Mouse (Mus musculus): Measurements from ENCODE around the gene Olfr703. TPM values are rescaled to one million over a fixed set of nuclear protein-coding genes. Genes with fewer than 3 reads are reported as not detected.

Gene Olfr703
- total RNA-seq (2021): not detected
- long read RNA-seq, experiment 1: 0 reads
- long read RNA-seq, experiment 2: 0 reads

DNA sequence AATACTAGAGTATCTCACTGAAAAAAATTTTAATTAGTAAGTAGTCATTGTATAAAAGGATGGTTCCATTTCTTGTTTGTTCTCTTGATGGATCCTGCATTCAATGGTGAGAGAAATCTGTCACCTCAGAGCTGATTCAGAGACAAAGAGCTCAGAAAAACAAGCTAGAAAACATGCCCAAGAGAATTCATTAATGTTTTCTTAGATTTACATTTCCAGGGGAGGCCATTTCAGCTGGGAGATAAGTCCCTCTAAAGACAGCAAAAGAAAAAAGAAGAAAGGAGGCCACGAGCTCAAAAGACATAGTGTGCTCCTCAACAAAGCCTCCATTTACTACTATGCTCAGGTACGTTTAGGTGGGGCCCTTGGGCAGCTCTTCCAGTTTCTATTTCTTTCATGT lies at the start of gene Olfr703:
Olfr703 (plus strand) TSS at position 301 of the 400 bp plus-strand sequence.
- TF ChIP-seq CTCF (conservative IDR thresholded peaks at IDR 0.05): no peak
- H3K27ac ChIP-seq: no peak within 1 kb of the TSS
- no peak for DNase-seq (ENCODE audit: low spot score in 2 of 2)
- H3K4me3 ChIP-seq: no peak within 1 kb of the TSS

DNA sequence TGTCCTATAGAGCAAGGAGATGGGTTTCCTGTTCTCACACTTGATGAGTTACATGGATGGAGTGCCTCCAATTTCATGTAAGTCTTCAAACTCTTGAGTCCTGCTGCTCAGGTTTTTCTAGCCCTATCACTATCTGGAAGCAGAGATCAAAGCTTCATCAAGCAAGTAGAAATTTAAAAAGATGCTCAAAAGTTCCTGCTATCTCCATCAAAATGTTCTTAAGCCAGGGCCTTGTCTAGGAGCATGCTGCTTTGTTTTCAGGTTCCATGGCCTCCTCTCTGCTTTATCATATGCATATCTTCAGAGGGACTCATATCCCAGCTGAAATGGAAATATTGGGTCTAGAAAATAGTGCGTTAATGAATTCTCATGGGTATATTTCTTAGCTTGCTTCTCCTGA lies 34.4 kb upstream of the Olfr703 start, which contains the start of gene Olfr700:
Olfr700 (minus strand) TSS at position 101 of the 400 bp plus-strand sequence.
- TF ChIP-seq CTCF (conservative IDR thresholded peaks at IDR 0.05): no peak
- DNase-seq (ENCODE audit: low spot score in 2 of 2): no peak
- Histone ChIP-seq H3K4me3 (no peak within 1 kb of the TSS), H3K27ac (no peak within 1 kb of the TSS)

DNA sequence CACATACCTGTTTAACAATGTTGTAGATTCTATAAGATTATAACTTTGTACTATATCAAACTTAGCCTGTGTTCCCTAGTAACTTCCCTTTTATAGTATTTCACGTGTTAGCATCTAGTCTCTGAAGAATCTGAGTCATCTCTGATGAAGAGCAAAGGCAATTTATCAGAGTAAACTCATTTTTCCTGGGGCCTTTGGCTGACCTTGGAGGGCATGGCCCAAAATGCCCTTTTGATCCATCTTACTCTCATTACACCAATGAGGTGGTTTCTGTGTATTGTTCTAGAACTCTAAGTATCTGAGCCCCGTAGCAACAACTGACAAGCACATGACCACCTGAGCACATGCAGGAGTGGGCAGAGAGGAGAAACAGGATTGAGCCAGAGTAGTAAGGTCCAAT lies 29.3 kb upstream of the Olfr703 start, which contains the start of gene Olfr701:
Olfr701 (plus strand) TSS at position 301 of the 400 bp plus-strand sequence.
- Histone ChIP-seq H3K27ac (no peak within 1 kb of the TSS), H3K4me3 (no peak within 1 kb of the TSS)
- no peak for TF ChIP-seq CTCF (conservative IDR thresholded peaks at IDR 0.05)
- DNase-seq (ENCODE audit: low spot score in 2 of 2): no peak

DNA sequence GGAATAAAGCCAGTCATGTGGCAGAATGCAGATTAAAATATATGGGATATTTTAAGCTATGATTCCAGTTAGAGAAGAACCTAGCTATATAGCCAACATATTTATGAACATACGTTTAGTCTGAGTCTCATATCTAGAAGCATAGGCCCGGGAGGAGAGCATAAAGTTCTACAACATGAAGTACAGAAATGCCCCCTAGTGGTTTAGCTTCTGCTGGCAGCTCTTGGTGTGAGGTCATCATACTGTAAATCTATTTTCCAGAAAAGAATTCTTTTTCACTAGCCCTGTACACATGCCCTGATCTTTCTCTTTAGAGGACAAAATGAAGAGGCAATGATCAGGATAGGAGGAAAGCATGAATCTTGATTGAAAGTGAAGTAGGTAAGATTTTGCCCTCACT lies 27.4 kb upstream of the Olfr703 start:
- TF ChIP-seq CTCF (conservative IDR thresholded peaks at IDR 0.05): peak; percentile 65
- no peak for DNase-seq (ENCODE audit: low spot score in 2 of 2)
- no peak overlapping the region for H3K27ac ChIP-seq
- no peak overlapping the region for H3K4me3 ChIP-seq

DNA sequence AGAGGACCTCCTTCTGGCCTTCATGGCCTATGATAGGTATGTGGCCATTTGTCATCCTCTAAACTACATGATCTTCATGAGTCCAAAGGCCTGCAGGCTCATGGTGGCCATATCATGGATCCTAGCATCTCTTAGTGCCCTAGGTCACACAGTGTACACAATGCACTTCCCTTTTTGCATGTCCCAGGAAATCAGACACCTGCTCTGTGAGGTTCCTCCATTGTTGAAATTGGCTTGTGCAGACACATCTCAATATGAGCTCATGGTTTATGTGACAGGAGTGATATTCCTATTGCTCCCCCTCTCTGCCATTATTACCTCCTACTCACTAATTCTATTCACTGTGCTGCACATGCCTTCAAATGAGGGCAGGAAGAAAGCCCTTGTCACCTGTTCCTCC lies 24.7 kb upstream of the Olfr703 start:
- H3K27ac ChIP-seq: no peak overlapping the region

DNA sequence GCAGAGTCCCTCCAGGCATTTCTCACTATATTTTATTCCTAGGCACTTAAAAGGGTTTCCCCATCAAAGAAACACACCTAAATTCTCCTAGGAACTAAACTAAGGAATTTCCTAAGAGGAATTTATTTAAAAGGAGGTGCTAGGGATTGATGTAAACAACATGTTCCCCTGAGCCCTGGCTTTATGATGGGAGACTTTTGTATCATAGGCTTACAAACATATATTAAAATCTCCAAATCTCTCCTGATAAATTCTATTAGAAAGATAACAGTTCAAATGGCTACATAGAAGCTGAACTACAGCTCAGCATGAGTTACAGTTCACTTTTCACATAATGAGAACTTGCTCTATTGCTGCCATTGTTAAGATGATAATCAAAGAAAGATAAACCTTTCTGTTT lies 9.4 kb upstream of the Olfr703 start, which contains the start of gene Olfr702:
Olfr702 (minus strand) TSS at position 101 of the 400 bp plus-strand sequence.
- Histone ChIP-seq H3K4me3 (no peak within 1 kb of the TSS), H3K27ac (no peak within 1 kb of the TSS)
- TF ChIP-seq CTCF (conservative IDR thresholded peaks at IDR 0.05): no peak
- DNase-seq (ENCODE audit: low spot score in 2 of 2): no peak

More for the DNA sequence above, 24.7 kb upstream of the Olfr703 start:
- no peak for DNase-seq (ENCODE audit: low spot score in 2 of 2)
- TF ChIP-seq CTCF (conservative IDR thresholded peaks at IDR 0.05): no peak
- no peak overlapping the region for H3K4me3 ChIP-seq

DNA sequence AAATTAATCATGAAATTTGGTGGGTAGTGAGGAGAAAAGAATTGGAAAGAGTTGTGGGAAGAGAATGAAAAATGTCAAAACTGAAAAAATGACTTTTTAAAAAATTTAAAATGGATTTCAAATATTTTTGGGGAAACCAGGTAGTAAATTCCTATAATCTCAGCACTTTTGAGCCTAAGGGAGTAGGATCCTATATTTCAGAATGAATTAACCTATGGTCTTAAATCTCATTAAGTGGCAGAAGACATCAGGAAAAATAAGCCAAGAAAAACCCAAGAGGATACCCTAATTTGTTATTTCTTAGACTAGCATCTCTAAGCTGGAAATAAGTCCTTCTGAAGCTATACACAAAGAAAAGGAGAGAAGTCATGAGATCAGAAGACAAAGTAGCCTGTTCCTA lies 19.7 kb downstream of the Olfr703 start, which contains the start of gene Olfr704:
Olfr704 (plus strand) TSS at position 301 of the 400 bp plus-strand sequence.
- H3K27ac ChIP-seq: no peak within 1 kb of the TSS
- H3K4me3 ChIP-seq: no peak within 1 kb of the TSS
- no peak for DNase-seq (ENCODE audit: low spot score in 2 of 2)
- no peak for TF ChIP-seq CTCF (conservative IDR thresholded peaks at IDR 0.05)

DNA sequence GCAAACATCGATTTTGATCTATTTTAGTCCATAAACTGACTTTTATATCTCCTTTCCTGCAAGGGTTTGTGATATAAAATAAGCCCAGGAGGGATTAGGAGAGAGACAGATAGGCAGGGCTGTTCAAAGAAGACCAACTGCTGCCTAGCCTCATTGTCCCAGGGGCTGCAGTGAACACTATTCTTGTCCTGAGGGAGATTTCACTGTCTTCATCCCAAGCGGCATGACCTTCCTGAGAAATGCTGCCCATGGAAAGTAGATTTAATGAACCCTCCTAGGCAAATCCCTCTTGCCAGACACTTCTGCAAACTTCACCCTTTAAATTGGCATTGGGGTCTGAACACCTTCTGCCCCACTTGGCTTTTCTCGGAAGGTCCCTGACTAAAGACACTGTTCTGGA lies 33.6 kb downstream of the Olfr703 start, which contains the start of gene Olfr705:
Olfr705 (minus strand) TSS at position 101 of the 400 bp plus-strand sequence.
- H3K27ac ChIP-seq: no peak within 1 kb of the TSS
- no peak for DNase-seq (ENCODE audit: low spot score in 2 of 2)
- no peak for TF ChIP-seq CTCF (conservative IDR thresholded peaks at IDR 0.05)
- no peak within 1 kb of the TSS for H3K4me3 ChIP-seq

DNA sequence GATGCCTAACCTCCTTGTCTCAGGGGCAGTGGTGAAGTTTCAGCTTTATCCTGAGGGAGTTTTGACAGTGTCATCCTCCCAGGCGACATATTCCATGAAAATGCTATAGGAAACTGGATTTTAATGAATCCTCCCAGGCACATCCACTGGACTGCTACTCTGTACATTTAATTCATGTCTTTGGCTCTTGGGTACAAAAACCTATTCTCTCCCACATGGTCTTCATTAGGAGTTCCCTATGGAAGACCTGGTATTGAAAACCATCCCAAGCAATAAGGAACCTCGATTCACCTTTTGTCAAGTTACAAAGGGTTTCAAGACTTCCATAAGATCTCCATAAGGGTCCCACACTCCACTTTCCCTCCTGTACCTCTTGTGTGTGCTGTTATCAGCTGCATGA lies 44.9 kb downstream of the Olfr703 start, which contains the start of gene Olfr706:
Olfr706 (minus strand) TSS at position 101 of the 400 bp plus-strand sequence.
- Histone ChIP-seq H3K27ac (no peak within 1 kb of the TSS), H3K4me3 (no peak within 1 kb of the TSS)
- no peak for TF ChIP-seq CTCF (conservative IDR thresholded peaks at IDR 0.05)
- no peak for DNase-seq (ENCODE audit: low spot score in 2 of 2)

Other genes starting within 250 kb of the Olfr703 start
- not detected for gene Olfr693, start 162.8 kb upstream of the Olfr703 start, total RNA-seq (2021)
- gene Olfr694, start 151.5 kb upstream of the Olfr703 start, total RNA-seq (2021): not detected
- not detected for gene Olfr695, start 127.0 kb upstream of the Olfr703 start, total RNA-seq (2021)
- gene Olfr697, start 100.9 kb upstream of the Olfr703 start, total RNA-seq (2021): not detected
- not detected for gene Olfr698, start 88.0 kb upstream of the Olfr703 start, total RNA-seq (2021)
- not detected for gene Olfr699, start 50.2 kb upstream of the Olfr703 start, total RNA-seq (2021)
- gene Olfr700, start 34.5 kb upstream of the Olfr703 start, total RNA-seq (2021): not detected
- gene Olfr701, start 29.2 kb upstream of the Olfr703 start, total RNA-seq (2021): not detected
- not detected for gene Olfr702, start 9.5 kb upstream of the Olfr703 start, total RNA-seq (2021)
- gene Olfr704, start 19.8 kb downstream of the Olfr703 start, total RNA-seq (2021): not detected
- not detected for gene Olfr705, start 33.5 kb downstream of the Olfr703 start, total RNA-seq (2021)
- gene Olfr706, start 44.8 kb downstream of the Olfr703 start, total RNA-seq (2021): not detected
- not detected for gene Olfr707, start 57.9 kb downstream of the Olfr703 start, total RNA-seq (2021)
- not detected for gene Olfr1532-ps1, start 64.6 kb downstream of the Olfr703 start, total RNA-seq (2021)
- not detected for gene Olfr709-ps1, start 88.9 kb downstream of the Olfr703 start, total RNA-seq (2021)
- gene Olfr710, start 105.0 kb downstream of the Olfr703 start, total RNA-seq (2021): not detected
- gene Olfr6, start 120.6 kb downstream of the Olfr703 start, total RNA-seq (2021): under 1 TPM in 1 of 2 experiments, not detected in 1; 0.08 TPM
- not detected for gene Olfr711, start 132.1 kb downstream of the Olfr703 start, total RNA-seq (2021)
- not detected for gene Olfr2, start 162.7 kb downstream of the Olfr703 start, total RNA-seq (2021)
- not detected for gene Olfr713, start 187.8 kb downstream of the Olfr703 start, total RNA-seq (2021)
- not detected for gene Olfr714, start 227.6 kb downstream of the Olfr703 start, total RNA-seq (2021)
- not detected for gene Olfr17, start 249.9 kb downstream of the Olfr703 start, total RNA-seq (2021)